Mouse (Mus musculus) inflammation-experienced regulatory T-cells, adult 6 months (primary cell): Measurements from ENCODE around the gene Swap70. TPM values are rescaled to one million over a fixed set of nuclear protein-coding genes. Genes with fewer than 3 reads are reported as not detected.

Experiments
- ATAC-seq: one replicate; pipeline ENCODE4 v1.8.0; 2017
- polyA plus RNA-seq, 3 experiments: library from polyadenylated mRNA; unstranded; fragments of 100-300 nt; shearing (Covaris generic); gene quantifications; one replicate each; pipeline ENCODE4 v1.2.1; 2017

Swap70 gene
- polyA plus RNA-seq, result 10 to 100 TPM; 28.6 to 38.2 (median 31.7) TPM

DNA sequence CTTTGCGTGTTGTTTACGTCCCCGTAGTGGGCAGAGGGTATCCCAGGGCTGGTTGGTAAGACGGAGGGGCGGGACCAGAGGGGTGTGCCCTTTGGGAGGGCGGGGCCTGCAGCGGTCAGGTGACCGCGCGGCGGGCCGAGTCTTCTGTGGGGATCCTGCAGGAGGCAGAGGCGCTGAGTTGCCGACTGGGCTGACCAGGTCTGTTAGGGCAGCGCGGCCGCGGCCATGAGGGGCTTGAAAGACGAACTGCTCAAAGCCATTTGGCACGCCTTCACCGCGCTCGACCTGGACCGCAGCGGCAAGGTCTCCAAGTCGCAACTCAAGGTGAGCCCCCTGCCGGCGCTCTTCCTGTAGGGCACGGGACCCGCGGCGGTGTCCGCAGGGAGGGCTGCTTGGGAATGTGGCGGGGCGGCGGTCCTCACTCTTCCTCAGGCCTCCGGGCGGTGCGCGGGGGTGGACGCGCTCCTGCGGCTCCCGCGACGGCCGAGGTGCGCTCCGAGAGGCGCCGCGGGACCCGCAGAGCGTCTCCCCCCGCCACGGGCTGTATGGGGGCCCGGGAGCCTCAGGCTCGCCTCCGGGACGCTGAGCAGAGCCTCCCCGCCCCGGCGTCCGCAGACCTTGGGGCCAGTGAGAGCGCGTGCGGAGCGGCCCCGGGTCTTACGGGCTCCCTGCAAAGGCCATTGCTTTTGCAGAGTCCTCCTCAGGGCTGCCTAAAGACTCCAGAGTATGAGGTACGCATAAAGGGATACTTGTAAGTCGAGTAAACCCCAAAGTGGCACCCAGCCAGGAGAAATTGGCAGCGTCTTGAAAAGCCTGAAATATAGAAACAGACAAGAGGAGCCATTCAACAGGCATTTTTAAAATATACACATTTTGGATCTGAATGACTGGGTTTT, at the start of gene Swap70:
Gene Swap70 (plus strand): TSS at position 126 of the 896 bp plus-strand sequence.
- ATAC-seq, result peak; percentile 89

DNA sequence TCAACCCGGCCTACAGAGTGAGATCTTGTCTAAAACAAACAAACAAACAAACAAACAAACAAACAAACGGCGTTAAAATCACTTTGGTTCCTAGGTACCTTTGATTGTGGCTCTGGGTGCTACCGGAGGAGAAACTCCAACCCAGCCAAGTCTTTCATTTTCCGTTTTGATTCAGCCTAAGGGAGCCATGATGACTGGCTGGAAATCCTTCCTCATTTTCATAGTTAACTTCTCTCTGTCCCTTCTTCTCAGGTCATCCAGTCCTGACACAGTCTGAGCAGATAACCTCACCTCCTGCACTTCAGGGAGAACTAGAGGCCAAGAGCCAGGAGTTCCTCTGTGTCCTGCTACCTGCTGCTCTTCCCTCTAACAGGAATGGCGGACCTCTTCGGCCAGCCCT, 42.3 kb upstream of the Swap70 start:
- ATAC-seq, result no peak

DNA sequence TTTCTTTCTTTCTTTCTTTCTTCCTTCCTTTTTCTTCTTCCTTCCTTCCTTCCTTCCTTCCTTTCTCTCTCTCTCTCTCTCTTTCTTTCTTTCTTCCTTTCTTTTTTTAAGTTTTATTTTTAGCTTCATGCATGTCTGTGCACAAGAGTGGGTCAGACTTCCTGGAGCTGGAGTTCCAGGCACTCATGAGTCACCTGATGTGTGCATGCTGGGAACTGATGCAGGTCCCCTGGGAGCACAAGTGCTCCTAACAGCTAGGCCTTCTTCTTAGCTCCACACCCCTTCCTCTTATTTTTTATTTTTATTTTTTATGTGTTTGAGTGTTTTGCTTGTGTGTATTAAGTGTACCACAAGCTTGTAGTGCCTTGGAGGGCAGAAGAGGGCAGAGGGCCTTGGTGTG, 40.9 kb upstream of the Swap70 start:
- no peak for ATAC-seq

DNA sequence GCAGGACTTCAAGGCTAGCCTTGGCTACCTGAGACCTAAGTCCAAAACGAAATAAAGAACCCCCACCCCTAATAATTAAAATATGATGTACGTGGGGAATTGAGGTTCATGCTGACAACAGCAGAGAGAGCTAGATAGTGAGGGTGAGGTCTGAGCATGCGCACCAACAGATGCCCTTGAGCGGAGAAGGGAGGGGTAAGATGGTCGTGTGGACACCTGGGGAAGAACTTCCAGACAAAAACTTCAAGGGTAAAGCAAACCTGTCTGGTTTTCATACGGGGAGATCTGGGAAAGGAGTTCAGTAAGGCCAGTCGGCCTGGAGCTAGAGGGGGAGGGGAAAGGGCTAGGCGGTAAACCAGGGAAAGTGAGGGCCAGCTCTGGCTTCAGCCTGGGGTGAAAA, 40.1 kb upstream of the Swap70 start:
- no peak for ATAC-seq

DNA sequence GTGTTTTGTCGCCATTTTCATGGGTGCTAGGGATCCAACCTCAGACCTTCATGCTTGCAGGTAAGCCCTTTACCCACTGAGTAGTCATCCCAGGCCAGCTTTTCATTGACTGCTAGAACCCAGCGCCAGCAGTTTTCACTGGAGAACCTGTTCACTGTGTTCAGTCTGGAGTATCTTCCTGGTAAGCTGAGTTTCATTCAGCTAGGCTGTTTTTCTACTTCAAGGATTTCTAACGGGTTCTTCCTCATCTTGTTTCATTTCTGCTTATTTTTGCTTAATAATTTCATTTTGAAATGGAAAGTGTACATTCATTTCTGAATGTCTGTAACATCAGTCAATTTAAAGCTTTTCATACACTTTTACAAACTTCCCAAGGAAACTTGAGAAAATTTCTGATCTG, 36.9 kb upstream of the Swap70 start:
- ATAC-seq, result no peak

DNA sequence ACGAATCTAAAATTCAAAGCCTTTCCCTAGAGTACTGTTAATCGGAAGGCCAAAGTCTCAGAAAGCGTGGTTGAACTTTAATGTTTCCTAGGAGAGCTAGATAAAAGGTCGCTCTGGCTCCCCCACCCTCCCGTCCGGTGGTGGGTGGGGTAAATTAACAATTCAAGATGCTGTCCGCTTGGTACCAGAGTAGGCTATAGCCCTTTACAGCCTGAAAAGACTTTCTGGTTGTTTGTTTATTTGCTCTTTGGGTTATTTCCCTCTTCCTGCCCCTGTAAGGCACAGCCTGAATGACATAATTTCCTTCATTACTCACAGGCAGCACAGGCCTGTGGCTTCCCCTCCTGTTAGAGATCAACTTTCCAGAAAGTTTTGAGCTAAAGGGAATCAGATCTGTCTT, 31.6 kb upstream of the Swap70 start:
- peak; percentile 61 for ATAC-seq

DNA sequence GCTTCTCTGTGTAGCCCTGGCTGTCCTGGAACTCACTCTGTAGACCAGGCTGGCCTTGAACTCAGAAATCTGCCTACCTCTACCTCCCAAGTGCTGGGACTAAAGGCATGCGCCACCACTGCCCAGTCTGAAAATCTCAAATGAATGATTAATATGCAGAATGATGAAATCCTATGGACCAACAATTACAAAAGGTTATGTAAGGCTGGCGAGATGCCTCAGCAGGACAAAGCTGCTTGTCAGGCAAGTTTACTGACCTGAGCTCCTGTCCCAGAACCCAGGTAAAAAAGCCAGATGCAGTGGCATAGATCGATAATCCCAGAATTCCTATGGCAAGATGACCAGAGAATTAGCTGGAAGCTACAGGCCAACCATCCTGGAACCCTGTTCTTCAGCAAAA, 28.3 kb upstream of the Swap70 start:
- ATAC-seq, result no peak

DNA sequence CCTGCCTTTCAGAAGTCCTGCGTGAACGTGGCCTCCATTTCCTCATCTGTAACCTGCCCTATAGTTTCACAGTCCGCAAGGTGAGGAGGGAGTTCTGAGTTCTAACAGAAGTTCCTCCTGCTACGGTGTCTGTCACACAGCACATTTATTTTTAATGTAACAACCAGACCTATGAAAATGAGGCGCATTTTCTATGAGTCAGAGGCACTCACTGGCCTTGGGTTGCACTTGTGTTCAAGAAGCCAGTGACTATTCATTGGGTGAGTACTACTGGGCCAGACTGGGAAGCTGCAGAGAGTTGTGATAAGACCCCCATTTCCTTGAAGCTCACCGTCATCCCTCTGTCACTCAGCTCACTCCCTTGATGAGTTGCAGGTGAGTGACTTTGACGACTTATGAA, 24.3 kb upstream of the Swap70 start:
- ATAC-seq, result no peak

DNA sequence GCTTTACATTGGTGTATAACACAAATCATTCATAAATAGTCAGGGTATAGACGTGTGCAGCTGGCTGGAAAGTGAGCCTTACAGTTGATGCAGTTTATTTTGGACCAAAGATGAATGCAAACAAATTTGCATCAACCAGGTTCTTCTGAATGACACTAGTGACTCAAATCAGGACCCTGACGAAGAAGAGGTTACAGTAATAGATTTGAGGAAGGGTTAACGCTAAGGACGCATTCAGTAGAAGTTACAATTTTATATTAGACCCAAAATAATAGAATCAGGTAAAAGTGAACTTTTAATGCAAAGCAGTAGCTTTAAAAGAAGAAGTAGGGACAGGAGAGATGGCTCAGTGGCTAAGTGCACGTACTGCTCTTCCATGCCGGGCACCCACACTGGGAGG, 19.6 kb upstream of the Swap70 start:
- no peak for ATAC-seq

DNA sequence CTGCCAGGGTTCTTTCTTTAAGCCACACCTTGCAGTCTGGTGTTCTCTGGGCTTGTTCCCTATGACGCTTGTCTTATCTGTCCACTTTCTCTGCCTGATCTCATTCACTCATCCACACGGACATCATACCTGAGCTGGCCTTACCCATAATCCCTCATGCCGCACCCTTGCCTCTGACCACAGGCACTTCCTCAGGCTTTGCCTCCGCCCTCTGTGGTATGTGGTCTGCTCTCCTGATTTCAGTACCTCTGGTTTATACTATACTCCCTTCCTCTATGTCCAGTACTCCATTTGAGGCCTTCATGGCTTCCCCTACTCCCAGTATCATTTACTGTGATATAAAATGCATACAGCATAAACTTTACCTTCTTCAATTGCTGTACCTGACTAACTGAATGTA, 17.3 kb upstream of the Swap70 start:
- ATAC-seq, result no peak

DNA sequence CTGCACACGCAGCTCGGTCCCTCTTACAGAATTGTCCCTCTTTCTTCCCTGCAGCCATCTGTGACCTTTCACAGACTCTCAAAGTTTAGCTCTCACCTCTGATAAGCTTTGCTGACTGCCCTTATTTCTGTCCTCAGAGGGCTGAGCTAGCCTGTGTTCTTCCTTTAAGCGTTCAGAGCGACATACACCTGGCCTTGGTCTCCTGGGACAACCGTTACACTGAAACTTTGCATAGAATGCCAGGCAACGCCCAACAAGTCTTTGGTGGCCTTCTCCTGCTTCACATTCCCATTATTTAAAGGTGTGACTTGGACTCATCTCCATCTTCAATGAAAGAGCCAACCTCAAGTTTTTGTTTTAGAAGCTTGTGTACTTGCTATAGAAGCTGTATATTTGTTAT, 13.2 kb upstream of the Swap70 start:
- no peak for ATAC-seq

DNA sequence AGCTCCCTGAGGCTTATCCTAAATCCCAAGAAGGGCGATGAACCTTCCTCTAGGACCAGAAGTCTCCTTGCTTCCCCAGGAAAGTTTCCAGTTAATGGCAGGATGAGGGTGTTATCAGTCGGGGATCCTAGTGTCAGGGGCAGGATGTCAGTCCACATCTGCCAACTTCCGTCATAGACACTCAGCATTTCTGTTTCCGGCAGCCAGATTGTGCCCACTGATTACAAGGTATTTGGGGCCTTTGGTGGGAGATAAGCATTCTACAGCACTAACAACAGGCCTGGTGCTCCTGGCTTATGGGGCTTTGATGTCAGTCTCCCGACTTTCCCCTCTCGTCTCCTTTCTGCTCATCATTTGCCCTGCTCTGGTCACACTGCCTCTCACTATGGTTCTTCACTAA, 12.1 kb upstream of the Swap70 start:
- ATAC-seq, result no peak

DNA sequence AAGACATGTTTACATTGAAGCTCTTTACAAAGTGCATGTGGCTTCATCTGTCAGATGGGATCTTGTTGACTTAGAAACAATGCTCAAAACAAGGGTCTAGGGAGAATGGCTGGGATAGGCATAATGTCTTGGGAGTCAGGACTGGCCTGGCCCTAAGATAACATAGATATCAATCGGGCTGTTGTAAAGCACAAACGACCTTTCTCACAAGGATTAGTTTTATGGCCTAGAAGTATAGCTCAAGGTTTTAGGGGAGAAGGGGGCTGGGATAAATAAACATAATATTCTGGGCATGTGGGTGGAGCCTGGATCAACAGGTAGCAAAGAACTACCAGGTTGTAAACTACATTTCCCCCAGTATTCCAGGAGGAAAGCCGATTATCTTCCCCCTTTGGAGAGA, 10.5 kb upstream of the Swap70 start:
- ATAC-seq, result no peak

DNA sequence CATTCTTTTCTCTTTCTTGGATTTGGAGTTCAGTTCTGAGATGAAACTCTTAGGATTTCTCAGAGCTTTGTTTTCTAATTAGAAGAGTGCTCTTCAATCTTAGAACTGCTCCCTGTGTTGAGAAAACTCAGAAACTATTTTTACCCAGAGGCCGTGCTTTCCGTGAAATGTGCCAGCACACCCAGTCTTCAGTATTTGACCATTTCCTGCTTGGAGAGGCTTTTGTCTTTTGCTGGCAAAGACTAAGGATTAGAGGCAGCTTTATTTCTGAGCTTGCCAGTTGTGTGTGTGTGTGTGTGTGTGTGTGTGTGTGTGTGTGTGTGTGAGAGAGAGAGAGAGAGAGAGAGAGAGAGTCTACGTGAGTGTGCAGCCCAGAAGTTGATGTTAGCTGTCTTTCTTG, 6.6 kb upstream of the Swap70 start:
- ATAC-seq, result no peak

DNA sequence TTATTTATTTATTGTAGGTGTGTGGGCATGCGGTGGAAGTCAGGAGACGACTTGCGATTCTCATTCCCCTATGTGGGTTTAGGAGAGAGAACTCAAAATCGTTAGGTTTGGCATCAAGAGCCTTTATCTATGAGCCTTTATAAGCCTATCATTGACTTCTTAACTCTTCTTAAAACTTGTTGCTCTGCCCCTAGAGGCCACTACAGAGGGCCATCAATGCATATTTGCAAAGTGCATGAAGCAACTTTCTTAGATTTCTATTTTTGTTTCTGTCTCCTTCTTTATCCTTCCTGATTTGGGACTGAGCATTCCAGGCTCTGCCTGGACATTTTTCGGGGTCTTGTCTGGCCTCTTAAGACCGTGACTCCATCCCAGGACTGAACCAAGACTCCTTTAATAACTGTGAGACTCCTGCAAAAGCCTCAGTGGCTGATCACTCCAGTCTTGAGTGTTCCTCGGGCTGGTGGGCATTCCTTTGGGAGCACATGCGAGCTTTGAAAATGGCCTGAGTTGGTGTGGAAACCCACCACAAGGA, 393 bp upstream of the Swap70 start:
- ATAC-seq, result peak; percentile 66

DNA sequence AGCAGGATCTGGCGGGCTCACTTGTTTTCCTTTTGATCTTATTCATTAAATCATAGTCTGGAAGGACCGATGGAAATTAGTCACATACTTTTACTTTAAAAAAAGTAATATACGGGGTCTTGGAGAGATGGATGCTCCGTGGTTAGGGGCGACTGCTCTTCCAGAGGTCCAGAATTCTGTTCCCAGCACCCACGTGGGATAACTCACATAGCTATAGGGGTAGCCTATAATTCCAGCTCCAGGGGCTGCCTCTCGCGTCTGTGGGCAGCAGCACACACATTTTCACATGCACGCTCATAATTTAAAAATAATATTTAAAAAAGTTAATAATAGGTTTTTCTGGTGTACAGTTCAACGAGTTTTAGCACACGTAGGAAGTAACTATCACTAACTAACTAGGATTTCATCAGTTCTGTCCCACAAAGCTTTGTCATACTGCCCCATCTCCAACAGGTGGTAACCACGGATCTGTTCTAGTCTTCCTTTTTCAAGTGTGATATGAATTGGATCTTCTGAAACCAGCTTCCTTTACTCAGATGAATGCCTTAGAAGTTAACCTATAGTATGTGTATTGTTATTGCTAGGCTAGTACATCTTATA, 1.2 kb downstream of the Swap70 start:
- no peak for ATAC-seq

DNA sequence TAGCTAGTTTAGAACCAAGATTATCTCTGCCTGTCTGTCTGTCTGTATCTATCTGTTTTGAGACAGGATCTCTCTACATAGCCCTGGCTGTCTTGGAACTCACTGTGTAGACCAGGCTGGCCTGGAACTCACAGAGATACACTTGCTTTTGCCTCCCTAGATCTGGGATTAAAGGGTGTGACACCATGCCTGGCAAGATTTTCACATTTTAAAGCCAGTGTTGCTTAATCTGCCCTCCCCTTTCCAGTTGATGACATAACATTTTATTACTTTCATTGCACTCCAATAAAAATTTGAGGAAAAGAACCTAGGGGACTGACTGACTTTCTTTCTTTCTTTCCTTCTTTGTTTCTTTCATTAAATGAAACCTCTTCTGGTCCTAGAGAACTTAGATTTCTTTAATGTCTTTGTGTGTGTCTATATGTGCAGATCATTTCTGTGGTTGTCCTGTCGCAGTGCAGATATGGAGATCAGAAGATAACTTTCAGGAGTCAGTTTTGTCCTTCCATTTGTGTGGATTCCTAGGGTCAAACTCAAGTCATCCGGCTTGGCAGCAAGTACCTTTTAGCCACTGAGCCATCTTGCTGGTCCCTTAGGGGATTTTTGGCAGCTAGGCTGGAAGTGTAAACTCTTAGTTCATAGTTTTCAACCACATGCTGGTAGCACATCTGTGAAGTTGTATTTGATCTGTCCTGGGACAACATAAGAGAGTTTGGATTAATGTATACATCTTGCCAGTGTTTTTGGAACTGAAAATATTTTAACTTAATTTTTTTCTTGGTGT, 2.4 kb downstream of the Swap70 start:
- no peak for ATAC-seq

DNA sequence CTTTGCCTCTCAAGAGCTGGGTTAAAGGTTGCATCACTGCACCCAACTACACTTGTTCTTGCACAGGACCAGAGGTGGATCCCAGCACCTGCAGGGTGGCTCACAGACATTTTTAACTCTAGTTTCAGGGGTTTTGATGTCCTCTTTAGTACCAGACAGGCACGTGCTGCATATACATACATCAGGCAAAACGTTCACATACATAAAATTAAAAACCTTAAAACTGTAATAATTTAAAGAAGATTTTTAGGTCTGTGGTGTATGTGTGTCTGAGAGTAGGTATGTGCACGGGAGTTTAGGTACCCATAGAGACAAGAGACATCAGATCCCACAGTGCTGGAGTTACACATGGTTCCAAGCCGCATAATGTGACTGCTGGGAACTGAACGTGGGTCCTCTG, 5.0 kb downstream of the Swap70 start:
- no peak for ATAC-seq

DNA sequence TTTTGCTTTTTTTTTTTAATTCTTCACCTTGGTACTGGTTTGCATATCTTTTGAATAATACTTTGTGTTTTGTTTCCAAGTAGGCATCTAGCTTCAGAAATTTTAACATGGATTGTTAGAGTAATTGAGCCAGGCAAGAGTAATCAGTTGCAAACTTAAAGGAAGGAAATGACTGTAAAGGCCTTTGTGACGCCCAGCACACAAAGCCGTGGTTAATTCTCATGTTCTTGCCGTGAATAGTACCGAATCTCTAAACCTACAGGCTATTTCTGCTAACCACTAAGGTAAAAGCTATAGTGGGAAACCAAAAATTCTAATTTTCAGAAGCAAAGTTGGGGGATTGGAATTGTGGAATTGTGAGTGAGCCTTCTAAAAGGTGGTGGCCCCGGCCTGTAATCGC, 8.5 kb downstream of the Swap70 start:
- peak; percentile 57 for ATAC-seq

DNA sequence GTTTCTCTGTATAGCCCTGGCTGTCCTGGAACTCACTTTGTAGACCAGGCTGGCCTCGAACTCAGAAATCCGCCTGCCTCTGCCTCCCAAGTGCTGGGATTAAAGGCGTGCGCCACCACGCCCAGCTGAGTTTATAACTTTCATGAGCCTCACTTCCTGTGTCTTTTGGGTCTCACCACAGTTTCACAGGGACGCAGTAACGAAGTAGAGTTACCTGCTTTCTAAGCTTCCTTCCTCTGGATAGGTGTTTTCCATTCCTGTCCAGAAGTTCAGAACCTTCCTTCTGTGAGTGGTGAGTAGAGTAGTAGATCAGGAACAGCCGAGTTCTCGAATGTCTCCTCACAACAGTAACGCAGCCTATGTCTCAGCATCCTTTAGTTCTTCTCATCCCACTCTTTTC, 9.6 kb downstream of the Swap70 start:
- peak; percentile 67 for ATAC-seq

DNA sequence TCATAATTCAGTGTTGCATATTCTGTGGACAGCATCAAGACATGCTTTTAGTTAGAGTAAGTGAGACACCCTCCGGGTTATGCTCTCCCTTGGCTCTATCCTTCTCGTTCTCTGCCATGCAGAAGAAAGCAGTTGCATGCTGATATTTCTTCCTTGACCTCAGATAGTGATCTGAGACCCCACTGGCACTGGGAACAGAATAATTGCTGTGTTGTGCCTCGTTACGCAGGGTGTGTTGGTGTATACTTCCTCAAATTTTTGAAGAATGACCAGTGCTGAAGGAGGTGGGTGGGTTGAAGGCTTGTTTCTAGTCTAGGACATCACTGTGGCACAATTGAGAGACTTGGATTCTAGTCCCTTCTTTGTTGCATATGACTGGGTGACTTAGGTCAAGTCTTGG, 14.6 kb downstream of the Swap70 start:
- no peak for ATAC-seq

DNA sequence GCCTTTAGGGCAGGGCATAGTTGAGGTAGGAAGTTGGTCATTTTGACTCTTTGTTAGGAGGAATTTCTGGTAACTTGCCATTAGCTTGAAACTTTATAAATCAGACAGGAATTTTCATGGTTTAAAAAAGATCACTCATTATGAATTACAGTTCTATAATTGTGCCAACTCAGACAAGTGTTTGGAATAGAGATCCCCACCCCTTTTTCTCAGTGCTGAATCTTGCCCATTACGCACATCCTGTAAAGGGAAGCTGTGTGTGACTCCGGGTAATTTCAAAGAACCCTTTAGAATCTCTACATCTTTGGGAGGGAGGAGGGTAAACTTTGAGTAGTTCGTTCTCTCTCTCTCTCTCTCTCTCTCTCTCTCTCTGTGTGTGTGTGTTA, 15.9 kb downstream of the Swap70 start:
- ATAC-seq, result peak; percentile 93

DNA sequence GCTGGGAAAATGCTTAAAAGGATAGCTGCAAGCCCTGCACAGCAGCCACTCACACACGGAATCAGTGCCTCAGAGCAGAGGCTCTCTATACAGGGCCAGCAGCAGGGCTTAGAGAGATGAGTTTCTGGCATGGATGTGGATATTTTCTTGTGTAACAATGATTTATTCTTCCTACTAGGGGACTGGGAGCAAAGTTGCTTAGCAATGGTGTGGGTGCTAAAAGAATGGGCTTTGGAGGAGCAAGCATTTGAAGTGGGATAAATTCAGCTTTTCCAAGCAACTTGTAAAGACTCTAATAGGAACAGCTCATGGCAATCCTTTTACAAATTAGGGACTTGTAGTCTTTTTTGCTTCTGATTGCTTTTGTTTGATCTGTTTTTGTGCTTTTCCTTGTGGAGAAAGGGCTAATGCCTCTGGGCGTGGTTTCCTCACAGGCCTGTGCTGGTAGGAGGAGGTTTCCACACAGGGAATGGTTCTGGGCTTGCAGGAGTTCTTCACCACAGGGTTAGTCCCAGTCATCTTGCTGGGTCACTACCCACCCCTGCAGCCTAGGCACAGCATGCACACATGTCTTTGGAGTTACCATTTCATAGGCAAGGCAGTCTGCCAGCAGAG, 16.4 kb downstream of the Swap70 start:
- no peak for ATAC-seq
